Mouse (Mus musculus): ENCODE measurements around the gene I0C0044D17Rik. TPM values are rescaled to one million over a fixed set of nuclear protein-coding genes. Genes with fewer than 3 reads are reported as not detected.

Gene I0C0044D17Rik
- polyA plus RNA-seq, 1 experiment from 2014 or later: not detected

DNA sequence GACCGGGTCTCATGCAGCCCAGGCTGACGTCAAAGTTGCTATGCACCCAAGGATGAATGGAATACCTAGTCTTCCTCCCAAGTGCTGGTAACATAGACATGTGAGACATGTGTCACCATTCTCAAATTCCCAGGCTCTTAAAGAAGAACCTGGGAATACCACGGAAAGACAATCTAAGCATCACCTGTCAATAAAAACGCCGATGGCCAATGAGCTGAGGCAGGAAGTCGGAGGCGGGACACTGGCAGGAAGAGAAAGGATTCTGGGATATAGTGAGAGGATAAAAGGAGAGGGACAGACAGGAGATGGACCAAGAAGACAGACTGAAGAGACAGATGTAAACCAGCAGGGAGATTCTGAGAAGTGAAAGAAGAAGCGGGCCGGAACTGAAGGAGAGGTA, 30.2 kb downstream of the I0C0044D17Rik start:
- Histone ChIP-seq H3K4me2 (replicated peaks) (no peak overlapping the region), H3K9ac (no peak overlapping the region), H3K27ac (no peak overlapping the region), H3K27me3 (replicated peaks) (no peaks in the 10 kb centered on the region), H3K36me3 (no peaks in the 10 kb centered on the region), H3K4me3 (no peak overlapping the region), H3K9me3 (no peaks in the 10 kb centered on the region), H3K4me1 (peaks cover 5% of the 10 kb centered on the region)
- no peak for ATAC-seq (ENCODE audit: low FRiP score, low read depth)
- 93% methylated on average over 9 of the region's 9 CpGs for WGBS

DNA sequence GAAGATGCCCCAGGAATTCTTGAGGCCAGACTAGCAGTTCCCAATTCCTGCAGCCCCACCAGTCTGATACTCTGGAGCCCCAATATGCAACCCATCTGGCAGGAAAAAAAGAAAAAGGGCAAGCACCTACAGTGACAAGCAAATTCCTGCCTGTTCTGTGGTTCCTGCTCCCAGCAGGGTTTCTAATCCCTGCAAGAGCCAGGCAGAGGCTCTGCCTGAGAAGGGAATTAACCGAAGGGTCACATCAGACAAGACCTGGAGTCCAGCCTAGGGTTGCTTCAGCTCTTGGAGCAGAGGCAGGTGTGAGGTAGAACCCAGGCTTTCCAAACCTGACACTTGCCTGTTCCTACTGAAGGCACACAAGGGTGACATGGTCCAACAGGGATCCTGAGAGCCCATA, 32.9 kb downstream of the I0C0044D17Rik start:
- H3K27ac ChIP-seq: no peak overlapping the region
- 56% methylated on average over 1 of the region's 1 CpGs for WGBS
- H3K36me3 ChIP-seq: no peaks in the 10 kb centered on the region
- H3K4me1 ChIP-seq: peaks cover 5% of the 10 kb centered on the region
- no peak for ATAC-seq (ENCODE audit: low FRiP score, low read depth)
- no peak overlapping the region for H3K9ac ChIP-seq
- no peaks in the 10 kb centered on the region for H3K9me3 ChIP-seq
- no peak overlapping the region for H3K4me2 ChIP-seq (replicated peaks)
- H3K27me3 ChIP-seq (replicated peaks): no peaks in the 10 kb centered on the region
- H3K4me3 ChIP-seq: no peak overlapping the region

DNA sequence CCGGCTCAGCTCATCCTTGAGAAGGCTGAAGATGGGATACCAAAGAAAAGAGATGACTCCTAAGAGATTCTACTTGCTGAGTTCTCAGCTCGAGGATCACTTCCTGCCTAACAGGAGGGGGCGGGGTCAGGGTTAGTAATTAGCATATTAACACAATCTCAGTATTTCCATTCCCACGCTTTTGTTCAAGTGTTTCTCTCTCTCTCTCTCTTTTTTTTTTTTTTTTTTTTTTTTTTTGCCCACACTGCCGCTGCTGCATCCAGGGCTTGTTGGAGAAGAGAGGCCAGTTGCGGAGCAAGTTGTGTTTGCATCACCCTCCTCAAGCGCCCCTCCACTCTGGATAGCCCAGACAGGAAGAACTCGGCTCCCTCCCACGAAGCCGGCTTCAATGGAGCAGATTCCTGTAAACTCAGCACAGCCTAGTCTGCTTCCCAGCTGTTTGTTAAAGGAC, 33.8 kb downstream of the I0C0044D17Rik start:
- Histone ChIP-seq H3K27me3 (replicated peaks) (no peaks in the 10 kb centered on the region), H3K4me3 (peak overlapping the region; percentile 13; the same call in 1 of the 2 replicates), H3K4me1 (peaks cover 5% of the 10 kb centered on the region), H3K9me3 (no peaks in the 10 kb centered on the region), H3K9ac (peak overlapping the region; percentile 17; the same call in 1 of the 2 replicates), H3K36me3 (no peaks in the 10 kb centered on the region), H3K4me2 (replicated peaks) (peak overlapping the region; percentile 55), H3K27ac (no peak overlapping the region)
- 11% methylated on average over 10 of the region's 10 CpGs for WGBS
- no peak for ATAC-seq (ENCODE audit: low FRiP score, low read depth)

DNA sequence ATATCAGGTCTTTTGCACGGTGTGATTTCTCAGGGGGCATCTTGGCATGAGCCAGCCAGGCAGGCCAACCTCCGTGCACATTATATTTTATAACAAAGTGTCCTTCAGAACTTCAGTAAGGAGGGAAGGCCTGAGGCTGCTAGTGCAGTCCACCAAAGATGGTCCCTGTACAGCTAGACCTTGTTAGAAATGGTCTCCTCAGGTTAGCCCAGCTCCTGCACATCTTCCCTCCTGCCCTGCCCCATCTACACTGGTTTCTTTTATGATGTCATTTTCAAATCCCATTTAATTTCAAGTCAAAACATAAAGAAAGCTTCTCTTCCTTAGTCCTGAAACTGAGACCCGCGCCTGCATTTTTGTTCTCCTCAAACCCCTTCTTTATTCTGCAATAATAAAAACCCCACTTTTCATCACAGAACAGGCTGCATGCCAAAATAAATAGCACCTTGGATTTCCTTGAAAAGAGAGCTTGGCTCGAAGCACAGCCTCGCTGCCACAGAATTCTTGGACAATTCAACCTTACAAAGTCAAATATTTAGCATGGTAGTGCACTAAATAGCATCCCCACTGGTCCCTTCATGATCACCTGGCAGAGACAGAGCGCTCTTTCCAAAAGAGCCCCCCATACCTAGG, 34.4 kb downstream of the I0C0044D17Rik start:
- Histone ChIP-seq H3K9me3 (no peaks in the 10 kb centered on the region), H3K27ac (no peak overlapping the region), H3K9ac (no peak overlapping the region), H3K4me3 (0 out of 2 replicates have a peak overlapping the region, but pooled peaks have one; percentile 12), H3K36me3 (no peaks in the 10 kb centered on the region), H3K4me1 (peaks cover 5% of the 10 kb centered on the region; the same call in 1 of the 2 replicates), H3K27me3 (replicated peaks) (no peaks in the 10 kb centered on the region), H3K4me2 (replicated peaks) (peak overlapping the region; percentile 55)
- 75% methylated on average over 7 of the region's 7 CpGs for WGBS
- ATAC-seq (ENCODE audit: low FRiP score, low read depth): no peak

DNA sequence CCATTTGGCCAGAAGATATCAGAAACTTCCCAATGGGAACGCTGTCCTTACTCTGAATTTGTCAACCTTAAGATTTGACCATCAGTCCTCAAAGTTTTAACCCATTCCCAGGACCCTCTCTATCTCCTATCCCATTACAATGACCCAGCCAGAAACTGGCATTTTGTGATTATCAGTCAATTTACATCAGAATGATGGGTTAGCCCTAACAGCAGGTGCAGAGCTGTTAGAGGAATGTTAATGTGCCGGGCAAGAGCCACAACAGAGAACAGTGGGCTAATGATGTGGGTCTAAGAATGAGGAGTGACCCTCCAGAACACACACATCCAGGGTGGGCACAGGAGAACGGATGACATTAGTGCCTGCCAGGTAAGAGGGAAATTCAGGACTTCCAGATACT, 37.4 kb downstream of the I0C0044D17Rik start:
- H3K27me3 ChIP-seq (replicated peaks): no peaks in the 10 kb centered on the region
- no peak overlapping the region for H3K4me3 ChIP-seq
- peaks cover 5% of the 10 kb centered on the region; the same call in 1 of the 2 replicates for H3K4me1 ChIP-seq
- WGBS: 16% methylated on average over 3 of the region's 3 CpGs
- no peaks in the 10 kb centered on the region for H3K36me3 ChIP-seq
- H3K9me3 ChIP-seq: no peaks in the 10 kb centered on the region
- H3K4me2 ChIP-seq (replicated peaks): no peak overlapping the region
- no peak for ATAC-seq (ENCODE audit: low FRiP score, low read depth)
- H3K9ac ChIP-seq: no peak overlapping the region
- H3K27ac ChIP-seq: no peak overlapping the region

DNA sequence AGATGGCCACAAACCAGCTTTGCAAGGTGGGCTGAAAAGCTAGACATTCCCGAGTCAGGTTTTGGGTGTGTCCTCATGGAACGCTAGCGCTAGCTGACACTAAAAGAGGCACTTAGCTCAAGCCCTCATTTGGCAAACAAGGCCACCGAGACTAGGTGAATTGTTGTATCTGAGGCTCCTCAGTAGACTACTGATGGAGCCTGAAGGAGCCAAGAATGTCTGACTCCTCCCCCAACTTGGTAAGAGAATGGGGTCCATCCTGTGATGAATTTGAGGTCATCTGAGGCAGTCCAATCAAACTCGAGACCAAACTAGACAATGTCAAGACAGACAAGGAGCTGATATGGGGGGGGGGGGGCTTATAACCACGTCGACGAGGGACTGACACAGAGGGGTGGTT, 37.8 kb downstream of the I0C0044D17Rik start:
- no peaks in the 10 kb centered on the region for H3K9me3 ChIP-seq
- H3K36me3 ChIP-seq: no peaks in the 10 kb centered on the region
- H3K4me3 ChIP-seq: no peak overlapping the region
- no peak for ATAC-seq (ENCODE audit: low FRiP score, low read depth)
- no peaks in the 10 kb centered on the region for H3K27me3 ChIP-seq (replicated peaks)
- peaks cover 5% of the 10 kb centered on the region; the same call in 1 of the 2 replicates for H3K4me1 ChIP-seq
- H3K9ac ChIP-seq: no peak overlapping the region
- no peak overlapping the region for H3K4me2 ChIP-seq (replicated peaks)
- 20% methylated on average over 8 of the region's 8 CpGs for whole genome bisulfite sequencing
- no peak overlapping the region for H3K27ac ChIP-seq

DNA sequence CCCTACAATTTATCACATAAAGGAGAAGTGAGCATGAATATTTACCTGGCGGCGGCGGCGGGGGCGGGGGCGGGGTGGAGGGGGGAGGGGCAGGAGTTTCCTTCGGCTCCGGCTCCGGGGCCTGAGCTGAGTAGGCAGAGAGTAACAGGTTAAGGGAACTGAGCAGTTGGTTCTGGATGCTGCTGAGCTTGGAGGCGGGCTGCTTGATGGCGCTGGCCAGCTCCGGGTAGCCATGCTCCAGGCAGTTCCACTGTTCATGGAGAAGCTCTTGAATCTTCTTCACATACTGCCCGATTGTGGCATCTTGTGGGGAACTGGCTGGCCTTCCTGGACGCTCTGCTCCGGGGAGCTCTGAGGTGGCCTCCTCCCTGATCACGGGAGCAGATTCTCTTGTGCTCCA, 45.4 kb downstream of the I0C0044D17Rik start:
- H3K4me2 ChIP-seq (replicated peaks): peak overlapping the region; percentile 43
- H3K4me3 ChIP-seq: no peak overlapping the region
- peaks cover 3% of the 10 kb centered on the region; the same call in 1 of the 2 replicates for H3K27me3 ChIP-seq (replicated peaks)
- no peak overlapping the region for H3K9ac ChIP-seq
- H3K36me3 ChIP-seq: no peaks in the 10 kb centered on the region
- WGBS: 13% methylated on average over 16 of the region's 16 CpGs
- H3K9me3 ChIP-seq: no peaks in the 10 kb centered on the region
- H3K4me1 ChIP-seq: peaks cover 9% of the 10 kb centered on the region
- H3K27ac ChIP-seq: no peak overlapping the region
- ATAC-seq (ENCODE audit: low FRiP score, low read depth): no peak

DNA sequence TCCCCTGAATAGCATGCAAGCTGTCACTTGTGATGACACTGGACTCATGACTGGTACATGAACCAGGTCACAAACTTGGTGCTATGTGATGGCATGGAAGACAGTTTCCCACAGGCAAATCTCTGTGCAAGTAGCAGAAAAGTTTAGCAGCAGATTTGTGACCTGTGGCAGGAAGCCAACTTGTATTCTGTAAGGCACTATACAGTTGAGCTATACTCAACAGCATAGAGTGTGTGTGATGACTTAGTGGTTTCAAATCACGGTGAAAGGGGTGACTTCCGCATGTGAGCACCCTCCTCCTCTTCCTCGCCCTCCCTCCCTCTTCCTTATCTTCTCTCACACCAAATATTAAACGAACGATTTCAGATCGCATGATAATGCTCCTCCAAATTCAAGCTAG, 46.2 kb downstream of the I0C0044D17Rik start:
- Histone ChIP-seq H3K36me3 (no peaks in the 10 kb centered on the region), H3K4me3 (no peak overlapping the region), H3K9me3 (no peaks in the 10 kb centered on the region), H3K27me3 (replicated peaks) (peaks cover 3% of the 10 kb centered on the region; the same call in 1 of the 2 replicates), H3K27ac (no peak overlapping the region), H3K9ac (no peak overlapping the region), H3K4me2 (replicated peaks) (no peak overlapping the region), H3K4me1 (peaks cover 9% of the 10 kb centered on the region)
- WGBS: 82% methylated on average over 6 of the region's 6 CpGs
- ATAC-seq (ENCODE audit: low FRiP score, low read depth): no peak

DNA sequence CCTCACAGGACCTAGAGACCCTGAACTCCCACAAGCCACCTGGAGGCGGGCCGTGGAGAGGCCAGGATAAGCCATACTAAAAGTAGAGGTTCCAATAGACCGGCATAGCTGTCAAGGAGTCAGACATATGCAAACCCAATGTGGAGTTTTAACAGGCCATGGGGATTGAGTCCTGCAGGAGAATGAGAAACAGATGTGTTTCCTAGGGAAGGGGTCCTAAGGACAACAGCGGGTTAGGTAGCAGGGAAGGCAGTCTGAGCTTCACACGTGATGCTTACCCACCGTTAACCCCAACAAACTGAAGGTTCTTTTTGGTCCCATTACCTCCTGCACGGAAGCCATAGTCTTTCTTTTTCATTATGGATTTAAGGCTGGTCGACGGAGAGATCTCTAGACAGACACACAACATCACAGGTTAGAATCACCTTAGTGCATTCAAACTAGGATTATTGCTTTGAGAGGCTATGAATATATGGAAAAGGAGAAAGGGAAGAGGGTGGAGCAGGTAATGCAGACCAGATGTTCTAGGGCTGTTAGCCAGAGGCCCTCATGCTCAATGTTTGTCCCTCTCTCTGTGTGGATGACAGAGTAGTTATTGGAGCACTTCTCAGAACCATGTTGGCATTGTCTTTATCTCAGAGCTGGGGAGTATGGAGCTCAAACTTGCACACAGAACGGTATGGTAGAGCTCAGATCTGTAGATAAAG, 46.8 kb downstream of the I0C0044D17Rik start:
- Histone ChIP-seq H3K27ac (no peak overlapping the region), H3K4me2 (replicated peaks) (no peak overlapping the region)
- no peak for ATAC-seq (ENCODE audit: low FRiP score, low read depth)

DNA sequence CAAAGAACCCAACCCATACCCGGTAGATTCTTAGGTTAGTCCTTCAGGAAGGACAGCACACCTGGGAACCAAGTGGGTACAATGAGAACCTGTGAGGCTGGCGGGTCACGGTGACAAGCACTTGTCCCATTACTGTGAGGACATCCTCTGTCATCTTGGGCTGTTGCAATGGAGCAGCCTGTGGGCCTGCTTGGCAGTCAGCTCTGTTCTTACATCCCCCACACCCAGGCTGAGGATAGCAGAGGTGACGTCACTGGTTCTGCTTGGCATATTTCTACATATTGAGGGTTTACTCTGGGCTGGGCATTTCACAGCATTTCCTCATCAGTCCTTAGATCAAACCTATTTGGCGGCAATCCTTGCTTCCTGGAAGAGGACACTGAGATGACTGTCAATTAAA, 49.9 kb downstream of the I0C0044D17Rik start:
- 93% methylated on average over 5 of the region's 5 CpGs for WGBS
- ATAC-seq (ENCODE audit: low FRiP score, low read depth): no peak

More for the DNA sequence above, 46.8 kb downstream of the I0C0044D17Rik start:
- peaks cover 9% of the 10 kb centered on the region for H3K4me1 ChIP-seq
- peaks cover 3% of the 10 kb centered on the region; the same call in 1 of the 2 replicates for H3K27me3 ChIP-seq (replicated peaks)
- H3K9me3 ChIP-seq: no peaks in the 10 kb centered on the region
- no peak overlapping the region for H3K9ac ChIP-seq
- no peak overlapping the region for H3K4me3 ChIP-seq
- WGBS: 83% methylated on average over 10 of the region's 10 CpGs
- no peaks in the 10 kb centered on the region for H3K36me3 ChIP-seq

More for the DNA sequence above, 49.9 kb downstream of the I0C0044D17Rik start:
- Histone ChIP-seq H3K4me2 (replicated peaks) (no peak overlapping the region), H3K9me3 (no peaks in the 10 kb centered on the region), H3K4me3 (no peak overlapping the region), H3K4me1 (peaks cover 9% of the 10 kb centered on the region), H3K27me3 (replicated peaks) (no peaks in the 10 kb centered on the region), H3K36me3 (no peaks in the 10 kb centered on the region), H3K27ac (no peak overlapping the region), H3K9ac (no peak overlapping the region)
